Mouse (Mus musculus): ENCODE results near the gene Mlf1. TPM values are rescaled to one million over a fixed set of nuclear protein-coding genes. Genes with fewer than 3 reads are reported as not detected.

The Mlf1 gene
- polyA plus RNA-seq, 1 experiment from 2014 or later: 7.7 TPM

- H3K4me2 ChIP-seq (ENCODE audit: low read length): no peak overlapping the region
- no peak overlapping the region for H3K9ac ChIP-seq (ENCODE audit: low read depth, low read length)
- no peak overlapping the region for H3K27ac ChIP-seq
- H3K4me3 ChIP-seq (replicated peaks; ENCODE audit: low read depth, low read length): no peak overlapping the region
- DNase-seq (ENCODE audit: low spot score): no peak
- WGBS: 80% methylated on average over 5 of the region's 5 CpGs
- ATAC-seq (replicated peaks; ENCODE audit: low FRiP score, low read depth): no peak
- peak; percentile 23; the same call in 1 of the 2 replicates for TF ChIP-seq CTCF (IDR thresholded peaks at IDR 0.05; ENCODE audit: low read depth)
- H3K9me3 ChIP-seq (replicated peaks; ENCODE audit: low read length): no peaks in the 10 kb centered on the region
- H3K4me1 ChIP-seq (replicated peaks; ENCODE audit: insufficient read depth, low read length): no peaks in the 10 kb centered on the region
- no peaks in the 10 kb centered on the region for H3K36me3 ChIP-seq (ENCODE audit: insufficient read depth, low read length)
- 0 out of 2 replicates have a peak, but pooled peaks cover 3% of the 10 kb centered on the region for H3K27me3 ChIP-seq (ENCODE audit: insufficient read depth, low read length)
Observed at GRCm38 (mm10) chr3:67369407-67370079, 4.4 kb upstream of the Mlf1 start.

- no peak for TF ChIP-seq CTCF (IDR thresholded peaks at IDR 0.05; ENCODE audit: low read depth)
- no peak overlapping the region for H3K9ac ChIP-seq (ENCODE audit: low read depth, low read length)
- H3K4me2 ChIP-seq (ENCODE audit: low read length): no peak overlapping the region
- no peak for DNase-seq (ENCODE audit: low spot score)
- no peaks in the 10 kb centered on the region for H3K9me3 ChIP-seq (replicated peaks; ENCODE audit: low read length)
- H3K4me3 ChIP-seq (replicated peaks; ENCODE audit: low read depth, low read length): no peak overlapping the region
- H3K27ac ChIP-seq: no peak overlapping the region
- no peak for ATAC-seq (replicated peaks; ENCODE audit: low FRiP score, low read depth)
- H3K36me3 ChIP-seq (ENCODE audit: insufficient read depth, low read length): no peaks in the 10 kb centered on the region
- WGBS: 73% methylated on average over 4 of the region's 4 CpGs
- H3K27me3 ChIP-seq (ENCODE audit: insufficient read depth, low read length): 0 out of 2 replicates have a peak, but pooled peaks cover 3% of the 10 kb centered on the region
- H3K4me1 ChIP-seq (replicated peaks; ENCODE audit: insufficient read depth, low read length): no peaks in the 10 kb centered on the region
Observed at GRCm38 (mm10) chr3:67372194-67372593, 1.7 kb upstream of the Mlf1 start.

- Histone ChIP-seq H3K4me1 (replicated peaks; ENCODE audit: insufficient read depth, low read length) (no peaks in the 10 kb centered on the region), H3K9me3 (replicated peaks; ENCODE audit: low read length) (no peaks in the 10 kb centered on the region), H3K27me3 (ENCODE audit: insufficient read depth, low read length) (0 out of 2 replicates have a peak, but pooled peaks cover 3% of the 10 kb centered on the region), H3K36me3 (ENCODE audit: insufficient read depth, low read length) (no peaks in the 10 kb centered on the region), H3K4me3 (replicated peaks; ENCODE audit: low read depth, low read length) (no peak overlapping the region), H3K4me2 (ENCODE audit: low read length) (no peak overlapping the region), H3K27ac (no peak overlapping the region), H3K9ac (ENCODE audit: low read depth, low read length) (no peak overlapping the region)
- no peak for ATAC-seq (replicated peaks; ENCODE audit: low FRiP score, low read depth)
- DNase-seq (ENCODE audit: low spot score): no peak
- 51% methylated on average over 5 of the region's 5 CpGs for whole genome bisulfite sequencing
- TF ChIP-seq CTCF (IDR thresholded peaks at IDR 0.05; ENCODE audit: low read depth): no peak
Observed at GRCm38 (mm10) chr3:67372781-67373180, 1.1 kb upstream of the Mlf1 start.

- Histone ChIP-seq H3K36me3 (ENCODE audit: insufficient read depth, low read length) (no peaks in the 10 kb centered on the region), H3K9ac (ENCODE audit: low read depth, low read length) (peak overlapping the region; percentile 37; the same call in 1 of the 2 replicates), H3K4me1 (replicated peaks; ENCODE audit: insufficient read depth, low read length) (no peaks in the 10 kb centered on the region), H3K4me2 (ENCODE audit: low read length) (peak overlapping the region; percentile 83), H3K27ac (no peak overlapping the region), H3K9me3 (replicated peaks; ENCODE audit: low read length) (no peaks in the 10 kb centered on the region), H3K27me3 (ENCODE audit: insufficient read depth, low read length) (0 out of 2 replicates have a peak, but pooled peaks cover 3% of the 10 kb centered on the region), H3K4me3 (replicated peaks; ENCODE audit: low read depth, low read length) (peak overlapping the region; percentile 37)
- WGBS: 34% methylated on average over 7 of the region's 7 CpGs
- DNase-seq (ENCODE audit: low spot score) (peak; percentile 6), ATAC-seq (replicated peaks; ENCODE audit: low FRiP score, low read depth) (peak; percentile 40; the same call in 1 of the 2 replicates)
- no peak for TF ChIP-seq CTCF (IDR thresholded peaks at IDR 0.05; ENCODE audit: low read depth)
Observed at GRCm38 (mm10) chr3:67374360-67374778, 472 bp downstream of the Mlf1 start.

GRCm38 (mm10) chr3:67375063-67375462 lies 1.2 kb downstream of the Mlf1 start, which contains the start of gene Gm17402:
Gene Gm17402, minus strand, starts transcription at chr3:67375163.
- DNase-seq (ENCODE audit: low spot score) (no peak), ATAC-seq (replicated peaks; ENCODE audit: low FRiP score, low read depth) (no peak)
- WGBS: 19% methylated on average over 3 of the region's 3 CpGs

GRCm38 (mm10) chr3:67378215-67378614 lies 4.3 kb downstream of the Mlf1 start:
- no peak overlapping the region for H3K4me3 ChIP-seq (replicated peaks; ENCODE audit: low read depth, low read length)
- H3K4me1 ChIP-seq (replicated peaks; ENCODE audit: insufficient read depth, low read length): no peaks in the 10 kb centered on the region
- H3K36me3 ChIP-seq (ENCODE audit: insufficient read depth, low read length): no peaks in the 10 kb centered on the region
- no peak overlapping the region for H3K4me2 ChIP-seq (ENCODE audit: low read length)
- no peak for TF ChIP-seq CTCF (IDR thresholded peaks at IDR 0.05; ENCODE audit: low read depth)
- DNase-seq (ENCODE audit: low spot score) (no peak), ATAC-seq (replicated peaks; ENCODE audit: low FRiP score, low read depth) (no peak)
- no peaks in the 10 kb centered on the region for H3K27me3 ChIP-seq (ENCODE audit: insufficient read depth, low read length)
- no peak overlapping the region for H3K9ac ChIP-seq (ENCODE audit: low read depth, low read length)
- no peak overlapping the region for H3K27ac ChIP-seq
- no peaks in the 10 kb centered on the region for H3K9me3 ChIP-seq (replicated peaks; ENCODE audit: low read length)

More at GRCm38 (mm10) chr3:67375063-67375462, 1.2 kb downstream of the Mlf1 start, which contains the start of gene Gm17402:
- peak within 1 kb of the TSS; percentile 37; the same call in 1 of the 2 replicates for H3K9ac ChIP-seq (ENCODE audit: low read depth, low read length)
- TF ChIP-seq CTCF (IDR thresholded peaks at IDR 0.05; ENCODE audit: low read depth): no peak
- peak within 1 kb of the TSS; percentile 37 for H3K4me3 ChIP-seq (replicated peaks; ENCODE audit: low read depth, low read length)
- H3K36me3 ChIP-seq (ENCODE audit: insufficient read depth, low read length): no peaks in the 10 kb centered on the region
- H3K27ac ChIP-seq: no peak within 1 kb of the TSS
- no peaks in the 10 kb centered on the region for H3K4me1 ChIP-seq (replicated peaks; ENCODE audit: insufficient read depth, low read length)
- H3K27me3 ChIP-seq (ENCODE audit: insufficient read depth, low read length): 0 out of 2 replicates have a peak, but pooled peaks cover 3% of the 10 kb centered on the region
- H3K9me3 ChIP-seq (replicated peaks; ENCODE audit: low read length): no peaks in the 10 kb centered on the region
- peak within 1 kb of the TSS; percentile 83 for H3K4me2 ChIP-seq (ENCODE audit: low read length)

Measured in kidney, postnatal 0 days (tissue).